Mouse (Mus musculus): ENCODE data around the gene Sfta2. TPM values are rescaled to one million over a fixed set of nuclear protein-coding genes. Genes with fewer than 3 reads are reported as not detected.

Sfta2 gene
- polyA plus RNA-seq (2015; fragmentation: Nextera tagmentation; extraction: Ambion mirVana) = not detected in 2 replicates

DNA sequence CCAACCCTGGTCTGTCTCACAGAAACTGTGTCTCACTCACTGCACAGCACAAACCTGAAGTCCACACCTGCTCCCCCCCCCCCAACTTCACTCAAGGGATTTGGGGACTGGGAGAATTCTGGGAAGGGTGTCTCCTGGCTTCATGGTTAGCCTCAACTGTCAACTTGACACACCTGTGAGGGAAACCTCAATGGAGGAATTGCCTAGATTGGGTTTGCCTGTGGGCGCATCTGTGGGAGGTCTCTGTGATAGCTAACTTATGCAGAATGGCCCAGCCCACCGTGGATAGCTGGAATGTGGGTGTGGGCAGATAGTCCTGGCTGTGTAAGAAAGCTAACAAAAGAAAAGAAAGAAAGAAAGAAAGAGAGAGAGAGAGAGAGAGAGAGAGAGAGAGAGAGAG, at the start of gene Sfta2:
TSS of gene Sfta2 (plus strand) at position 301 of the 400 bp plus-strand sequence.

GRCm38 (mm10) chr17:35551881-35552414, 49.4 kb upstream of the Sfta2 start, which contains the start of gene Cdsn:
Cdsn (plus strand) TSS chr17:35552128.

DNA sequence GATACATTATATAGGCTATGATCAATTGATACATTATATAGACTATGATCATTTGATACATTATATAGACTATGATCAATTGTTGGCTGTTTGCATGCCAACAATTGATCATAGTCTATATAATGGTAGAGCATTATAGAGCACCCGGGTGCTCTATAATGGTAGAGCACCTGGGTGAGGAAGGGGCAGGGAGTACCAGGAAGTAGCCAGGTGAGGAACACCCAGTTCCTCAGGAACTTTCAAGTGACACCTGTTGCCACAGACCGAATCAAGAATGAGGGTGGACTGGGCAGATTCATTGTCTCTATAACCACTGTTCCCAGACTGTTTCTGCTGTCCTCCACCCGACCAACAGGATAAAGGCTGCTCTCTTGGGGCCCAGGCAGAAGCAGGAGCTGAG, 34.2 kb upstream of the Sfta2 start, which contains the start of gene 2300002M23Rik:
TSS of gene 2300002M23Rik (plus strand) at position 301 of the 400 bp plus-strand sequence.

GRCm38 (mm10) chr17:35626537-35626936, 25.2 kb downstream of the Sfta2 start, which contains the start of gene Gm9573:
Gm9573 (minus strand) TSS chr17:35626637.

DNA sequence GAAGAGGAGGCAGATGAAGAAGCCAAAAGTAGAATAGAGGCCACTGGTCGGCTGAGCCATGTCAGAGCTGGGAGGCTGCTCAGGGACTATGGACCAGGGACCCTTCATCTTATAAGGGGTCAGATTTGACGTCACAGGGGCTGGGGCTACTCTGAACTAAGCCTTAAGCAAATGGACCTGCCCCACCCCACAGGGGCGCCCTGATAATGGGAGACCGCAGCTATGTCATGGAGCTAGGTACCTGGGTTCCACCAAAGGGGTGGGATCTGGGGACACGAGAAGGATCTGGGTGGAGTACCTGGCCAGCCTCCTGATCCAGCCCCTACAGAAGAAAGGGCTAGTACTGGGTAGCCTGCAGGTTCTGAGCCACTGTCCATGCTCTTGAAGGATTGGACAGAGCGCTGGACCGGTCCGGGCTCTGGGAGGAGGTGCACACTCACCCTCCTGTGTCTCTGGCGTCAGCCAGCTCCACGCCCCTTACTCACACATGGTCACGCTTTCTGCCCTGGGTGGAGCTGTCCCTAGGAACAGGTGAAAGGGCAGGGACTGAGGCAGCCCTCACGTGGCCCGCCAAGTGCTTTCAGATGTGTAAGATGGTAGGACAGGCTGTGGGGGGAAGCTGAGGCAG, 42.4 kb downstream of the Sfta2 start, which contains the start of gene Mucl3:
TSS of gene Mucl3 (minus strand) at position 87 of the 628 bp plus-strand sequence.

DNA sequence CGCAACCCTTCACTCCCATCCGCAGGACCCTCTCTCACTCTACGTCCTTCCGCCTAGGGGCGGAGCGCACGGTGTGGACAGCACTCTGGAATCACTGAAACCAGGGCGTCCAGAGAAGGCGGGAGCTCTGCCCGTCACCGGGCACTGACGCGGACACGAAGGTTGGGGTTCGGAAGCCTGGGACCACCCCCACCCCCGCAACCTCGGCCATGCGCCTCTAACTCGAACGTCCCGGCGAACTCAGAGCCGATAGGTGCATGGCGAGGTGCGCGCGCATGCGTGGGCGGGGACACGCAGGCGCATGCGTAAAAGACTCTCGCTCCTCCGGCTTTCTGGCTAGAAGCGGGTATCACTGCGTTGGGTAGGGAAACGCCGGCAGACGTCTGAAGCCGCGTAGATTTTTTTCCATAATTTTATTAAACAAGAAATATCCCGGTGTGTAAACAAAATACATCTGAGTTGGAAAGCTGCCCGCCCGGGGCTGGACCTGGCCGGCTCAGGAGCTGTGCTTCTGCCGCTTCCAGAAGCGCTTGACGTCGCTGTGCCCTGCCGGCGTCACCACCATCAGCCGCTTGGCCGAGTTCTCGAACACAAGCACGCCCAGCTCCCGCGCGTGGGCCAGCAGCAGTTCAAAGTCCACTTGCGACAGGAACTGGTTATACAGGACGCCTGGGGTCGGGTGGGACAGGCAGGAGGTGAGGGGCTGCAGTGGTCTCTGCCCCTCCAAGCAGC, 66.2 kb downstream of the Sfta2 start, which contains the start of gene Vars2:
TSS of gene Vars2 (minus strand) at position 259 of the 732 bp plus-strand sequence.

GRCm38 (mm10) chr17:35673416-35674035, 72.2 kb downstream of the Sfta2 start, which contains the start of gene Gtf2h4:
Gtf2h4 (minus strand) TSS chr17:35673739.

Other genes with a start within 250 kb of the Sfta2 start
- 5.0 and 6.1 TPM in 2 replicates for gene H2-Q4, start 221.9 kb upstream of the Sfta2 start, polyA plus RNA-seq (2015; fragmentation: Nextera tagmentation; extraction: Ambion mirVana)
- 2.0 and 2.4 TPM in 2 replicates for gene H2-Q6, start 176.7 kb upstream of the Sfta2 start, polyA plus RNA-seq (2015; fragmentation: Nextera tagmentation; extraction: Ambion mirVana)
- 3.9 and 4.6 TPM in 2 replicates for gene H2-Q7, start 162.4 kb upstream of the Sfta2 start, polyA plus RNA-seq (2015; fragmentation: Nextera tagmentation; extraction: Ambion mirVana)
- gene H2-Q10, start 131.5 kb upstream of the Sfta2 start, polyA plus RNA-seq (2015; fragmentation: Nextera tagmentation; extraction: Ambion mirVana) = 12.6 and 15.2 TPM in 2 replicates
- gene Pou5f1, start 95.5 kb upstream of the Sfta2 start, polyA plus RNA-seq (2015; fragmentation: Nextera tagmentation; extraction: Ambion mirVana) = 0.10 and 0.12 TPM in 2 replicates
- 46.3 and 52.7 TPM in 2 replicates for gene Tcf19, start 84.7 kb upstream of the Sfta2 start, polyA plus RNA-seq (2015; fragmentation: Nextera tagmentation; extraction: Ambion mirVana)
- 9.7 and 11.4 TPM in 2 replicates for gene Cchcr1, start 84.4 kb upstream of the Sfta2 start, polyA plus RNA-seq (2015; fragmentation: Nextera tagmentation; extraction: Ambion mirVana)
- gene Psors1c2, start 68.3 kb upstream of the Sfta2 start, polyA plus RNA-seq (2015; fragmentation: Nextera tagmentation; extraction: Ambion mirVana) = 0.16 TPM in 1 of 2 replicates, not detected in the other
- 0.05 and 0.07 TPM in 2 replicates for gene Cdsn, start 49.4 kb upstream of the Sfta2 start, polyA plus RNA-seq (2015; fragmentation: Nextera tagmentation; extraction: Ambion mirVana)
- gene 2300002M23Rik, start 34.1 kb upstream of the Sfta2 start, polyA plus RNA-seq (2015; fragmentation: Nextera tagmentation; extraction: Ambion mirVana) = not detected in 2 replicates
- gene Gm9573, start 25.1 kb downstream of the Sfta2 start, polyA plus RNA-seq (2015; fragmentation: Nextera tagmentation; extraction: Ambion mirVana) = not detected in 2 replicates
- gene Mucl3, start 42.1 kb downstream of the Sfta2 start, polyA plus RNA-seq (2015; fragmentation: Nextera tagmentation; extraction: Ambion mirVana) = 0.07 and 0.12 TPM in 2 replicates
- gene Vars2, start 66.0 kb downstream of the Sfta2 start, polyA plus RNA-seq (2015; fragmentation: Nextera tagmentation; extraction: Ambion mirVana) = 7.5 and 7.6 TPM in 2 replicates
- 23.5 and 25.8 TPM in 2 replicates for gene Gtf2h4, start 72.2 kb downstream of the Sfta2 start, polyA plus RNA-seq (2015; fragmentation: Nextera tagmentation; extraction: Ambion mirVana)
- 13.8 and 18.6 TPM in 2 replicates for gene Ddr1, start 103.1 kb downstream of the Sfta2 start, polyA plus RNA-seq (2015; fragmentation: Nextera tagmentation; extraction: Ambion mirVana)
- gene Ier3, start 220.1 kb downstream of the Sfta2 start, polyA plus RNA-seq (2015; fragmentation: Nextera tagmentation; extraction: Ambion mirVana) = 32.9 and 36.5 TPM in 2 replicates
- 45.6 and 54.3 TPM in 2 replicates for gene Flot1, start 221.7 kb downstream of the Sfta2 start, polyA plus RNA-seq (2015; fragmentation: Nextera tagmentation; extraction: Ambion mirVana)
- 563 and 593 TPM in 2 replicates for gene Tubb5, start 236.8 kb downstream of the Sfta2 start, polyA plus RNA-seq (2015; fragmentation: Nextera tagmentation; extraction: Ambion mirVana)
- 6.5 and 7.6 TPM in 2 replicates for gene Mdc1, start 240.0 kb downstream of the Sfta2 start, polyA plus RNA-seq (2015; fragmentation: Nextera tagmentation; extraction: Ambion mirVana)